Mouse (Mus musculus) kidney, postnatal 14 days (tissue): Measurements from ENCODE around the gene Dnajb6.
A peak's percentile ranks its signal among the peaks of the same experiment; 100 is the strongest.
"Not testable (repeated sequence)": the region's sequence is repeated elsewhere in the genome, so short reads cannot be mapped to it uniquely, and the experiment has no call there.

Experiments used
- DNase-seq: peaks from one replicate; pipeline ENCODE4 v3.0.0; 2022; ENCODE audit warnings: mixed read lengths

Dnajb6 gene

GRCm38 (mm10) chr5:29772038-29772437 lies 36.5 kb downstream of the Dnajb6 start:
- no peak for DNase-seq

DNA sequence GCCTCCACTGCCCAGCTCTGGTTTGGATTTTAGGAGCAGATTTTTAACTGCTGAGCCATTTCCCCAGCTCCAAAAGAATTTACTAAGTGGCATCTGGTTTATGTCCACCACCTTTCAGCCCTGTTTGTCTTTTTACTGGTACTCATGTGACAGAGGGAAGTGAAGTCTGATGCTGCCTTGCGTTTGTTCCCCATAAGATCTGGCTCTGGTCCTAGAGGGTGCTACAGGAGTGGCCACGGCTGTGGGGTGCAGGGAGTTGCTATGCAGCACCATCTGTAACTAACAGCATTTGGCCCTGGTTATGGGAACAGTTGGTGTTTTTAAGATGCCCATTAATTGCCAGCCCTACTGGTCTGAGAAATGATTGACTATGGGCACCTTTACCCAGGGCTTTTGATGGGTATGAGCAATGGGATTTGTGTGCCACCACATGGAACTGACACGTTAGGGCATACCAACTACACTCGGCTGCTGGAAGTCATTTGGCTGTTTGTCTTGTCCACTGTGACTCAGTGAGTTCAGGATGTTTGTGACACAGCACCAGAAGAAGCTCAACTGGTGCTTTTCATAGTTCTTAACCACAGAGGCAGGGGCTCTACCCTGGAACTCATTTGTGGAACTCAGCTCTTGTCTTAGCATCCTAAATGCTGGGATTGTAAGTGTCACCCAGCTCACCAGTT lies 37.3 kb downstream of the Dnajb6 start:
- no peak for DNase-seq

GRCm38 (mm10) chr5:29773460-29774150 lies 38.1 kb downstream of the Dnajb6 start:
- DNase-seq = no peak

GRCm38 (mm10) chr5:29775437-29775836 lies 39.9 kb downstream of the Dnajb6 start:
- DNase-seq = no peak

DNA sequence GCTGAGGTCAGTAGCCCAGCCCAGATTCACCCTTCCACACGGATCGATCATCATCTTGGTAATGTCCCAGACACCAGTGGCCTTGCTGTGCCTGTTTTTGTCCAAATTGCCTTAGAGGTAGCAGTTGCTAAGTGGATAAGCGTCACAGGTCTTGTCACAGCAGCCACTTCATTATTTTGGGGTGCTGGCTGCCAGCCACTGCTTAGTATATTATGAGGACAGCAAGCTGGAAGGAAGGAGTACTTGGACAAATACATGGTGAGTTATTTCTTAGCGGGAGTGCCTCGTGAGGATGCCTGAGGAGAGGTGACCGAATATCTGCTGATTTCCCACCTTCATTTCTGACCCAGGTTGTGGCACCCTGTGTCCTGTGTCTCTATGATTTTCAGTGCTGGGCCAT lies 42.5 kb downstream of the Dnajb6 start:
- DNase-seq = no peak

- not testable (repeated sequence) for DNase-seq
These were observed 44.2 kb downstream of the Dnajb6 start for GRCm38 (mm10) chr5:29779733-29780132.

- no peak for DNase-seq
These were observed 46.8 kb downstream of the Dnajb6 start for GRCm38 (mm10) chr5:29782261-29782660.

GRCm38 (mm10) chr5:29784906-29785305 lies 49.4 kb downstream of the Dnajb6 start:
- DNase-seq = not testable (repeated sequence)

DNA sequence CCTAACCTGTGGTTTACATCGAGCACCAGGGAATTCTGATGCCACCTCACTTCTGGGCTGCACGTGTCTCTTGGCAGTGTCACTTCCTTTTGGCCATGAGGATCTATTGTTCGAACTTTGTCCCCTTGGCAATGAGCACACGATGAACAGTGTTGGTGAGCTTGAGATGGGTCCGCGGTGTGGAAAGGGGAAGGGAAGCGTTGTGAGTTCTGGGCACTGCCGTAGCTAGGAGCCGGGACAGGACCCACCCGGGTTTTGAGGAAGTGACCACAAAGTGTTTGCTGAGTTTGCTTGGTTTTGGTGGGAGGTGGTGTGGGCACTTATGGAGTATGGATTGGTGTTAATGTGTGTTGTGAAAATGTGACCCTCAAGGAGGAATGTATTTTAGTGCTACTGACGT lies 50.5 kb downstream of the Dnajb6 start:
- not testable (repeated sequence) for DNase-seq

GRCm38 (mm10) chr5:29794933-29795332 lies 59.4 kb downstream of the Dnajb6 start:
- DNase-seq = not testable (repeated sequence)

DNA sequence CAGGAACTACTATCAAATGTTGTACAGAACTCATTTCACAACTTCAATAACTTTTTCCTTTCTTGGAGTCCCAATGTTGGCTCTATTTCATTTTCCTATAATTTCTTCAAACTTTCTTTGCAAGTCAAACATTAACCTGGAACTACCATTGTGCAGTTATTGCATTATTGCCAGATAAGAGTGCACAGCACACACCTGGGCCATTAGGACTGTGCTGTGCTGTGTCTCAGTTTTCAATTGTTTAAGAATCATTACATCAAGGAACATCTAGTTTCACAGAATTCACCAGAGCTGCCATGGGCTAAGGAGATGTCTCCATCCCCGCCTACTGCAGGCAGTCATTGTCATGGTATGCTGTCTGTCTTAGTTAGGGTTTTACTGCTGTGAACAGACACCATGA lies 73.5 kb downstream of the Dnajb6 start:
- no peak for DNase-seq

DNA sequence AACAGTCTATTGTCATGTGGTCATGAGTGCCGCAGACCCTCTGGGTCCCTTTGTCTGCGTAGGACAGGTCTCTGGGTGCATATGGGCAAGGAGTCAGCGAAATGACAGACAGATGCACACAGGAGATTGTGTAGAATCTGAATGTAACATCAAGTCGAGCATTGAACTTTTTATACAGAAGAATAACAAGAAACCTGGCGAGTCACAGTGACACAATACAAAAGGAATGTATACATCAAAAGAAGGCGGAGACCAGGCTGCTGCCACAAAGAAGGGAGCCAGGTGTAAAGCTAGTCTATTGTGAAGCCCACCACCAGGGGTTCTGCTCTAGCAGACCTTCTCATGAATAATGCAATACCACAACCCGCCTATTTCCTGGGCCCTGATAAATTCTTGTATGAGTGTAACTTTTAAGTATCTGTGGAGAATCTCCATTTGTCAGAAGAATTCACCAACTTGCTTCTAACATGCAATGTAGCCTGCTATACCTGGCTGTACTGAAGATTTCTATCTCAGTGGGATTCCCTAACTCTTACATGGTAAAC lies 76.0 kb downstream of the Dnajb6 start:
- DNase-seq = not testable (repeated sequence)

DNA sequence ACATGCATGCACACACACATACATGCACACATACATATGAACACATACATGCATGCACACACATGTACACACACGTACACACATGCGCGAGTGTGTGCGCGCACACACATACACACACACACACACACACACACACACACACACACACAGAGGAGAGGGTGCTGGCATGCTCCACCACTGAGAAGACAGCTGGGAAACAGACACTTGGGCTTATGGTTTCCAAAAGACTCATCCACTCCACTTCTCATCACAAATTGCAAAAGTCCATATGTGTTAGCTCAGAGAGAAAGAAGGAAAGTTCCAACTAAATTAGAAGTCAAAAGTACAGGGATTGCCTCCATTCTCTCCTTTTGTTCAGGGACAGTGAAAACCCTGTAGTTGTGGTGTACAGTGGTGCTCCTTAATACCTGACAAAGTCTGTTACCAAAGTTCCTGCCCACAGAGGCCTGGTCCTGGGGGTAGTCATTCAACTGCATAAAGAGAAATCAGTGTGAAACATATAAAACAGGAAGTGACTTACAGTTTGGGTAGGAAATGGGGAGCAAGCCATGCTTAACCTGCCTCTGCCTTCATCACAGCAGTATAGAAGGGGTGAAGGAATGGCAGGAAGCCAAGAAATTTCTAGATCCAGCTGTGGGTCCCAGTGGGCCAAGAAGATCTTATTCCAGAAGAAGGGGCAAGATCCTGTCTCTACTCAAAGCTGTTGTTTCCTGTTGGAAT lies 81.2 kb downstream of the Dnajb6 start:
- DNase-seq = no peak

GRCm38 (mm10) chr5:29817400-29817799 lies 81.9 kb downstream of the Dnajb6 start:
- DNase-seq = no peak

DNA sequence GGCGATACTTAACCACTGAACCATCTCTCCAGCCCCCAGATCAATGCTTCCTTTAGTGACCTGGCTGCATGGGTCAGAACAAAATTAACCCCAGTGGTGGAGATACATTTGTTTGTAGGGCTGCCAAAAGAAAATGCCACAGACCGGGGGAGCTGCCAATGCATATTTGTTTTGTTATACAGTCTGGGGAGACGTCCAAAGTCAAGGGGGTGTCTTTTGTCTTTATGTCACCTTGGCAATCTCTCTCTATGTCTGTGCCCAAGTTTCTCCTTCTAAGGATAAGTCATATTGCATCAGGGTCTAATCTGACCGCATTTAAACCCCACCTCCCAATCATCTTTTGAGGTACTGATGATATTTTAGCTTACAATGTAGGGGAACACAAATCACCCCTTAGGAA lies 82.8 kb downstream of the Dnajb6 start:
- no peak for DNase-seq

DNA sequence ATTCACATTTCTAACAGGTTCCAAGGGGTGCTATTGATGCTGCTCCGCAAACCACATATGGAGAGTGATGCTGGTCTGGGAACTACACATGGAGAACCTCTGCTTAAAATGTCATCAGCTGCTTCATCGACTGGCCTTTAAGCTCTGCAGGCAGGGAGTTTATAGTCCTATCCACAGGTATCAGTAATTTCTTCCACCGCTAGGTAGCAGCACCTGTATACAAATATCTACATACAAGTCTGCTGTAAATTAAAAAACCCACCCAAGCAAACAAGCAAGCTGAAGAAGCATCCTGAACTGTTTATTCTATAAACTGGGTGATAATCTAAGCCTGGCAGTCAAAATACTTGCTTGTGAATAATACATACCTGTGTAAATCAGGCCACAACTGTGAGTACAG lies 89.3 kb downstream of the Dnajb6 start:
- DNase-seq = peak; percentile 60

GRCm38 (mm10) chr5:29826780-29827179 lies 91.3 kb downstream of the Dnajb6 start:
- peak; percentile 64 for DNase-seq

GRCm38 (mm10) chr5:29842444-29843166 lies 107.1 kb downstream of the Dnajb6 start:
- DNase-seq = peak; percentile 56

- peak; percentile 27 for DNase-seq
These were observed 109.5 kb downstream of the Dnajb6 start for GRCm38 (mm10) chr5:29845038-29845437.

- DNase-seq = no peak
These were observed 112.0 kb downstream of the Dnajb6 start for GRCm38 (mm10) chr5:29847494-29847893.

GRCm38 (mm10) chr5:29848091-29848490 lies 112.6 kb downstream of the Dnajb6 start:
- no peak for DNase-seq

DNA sequence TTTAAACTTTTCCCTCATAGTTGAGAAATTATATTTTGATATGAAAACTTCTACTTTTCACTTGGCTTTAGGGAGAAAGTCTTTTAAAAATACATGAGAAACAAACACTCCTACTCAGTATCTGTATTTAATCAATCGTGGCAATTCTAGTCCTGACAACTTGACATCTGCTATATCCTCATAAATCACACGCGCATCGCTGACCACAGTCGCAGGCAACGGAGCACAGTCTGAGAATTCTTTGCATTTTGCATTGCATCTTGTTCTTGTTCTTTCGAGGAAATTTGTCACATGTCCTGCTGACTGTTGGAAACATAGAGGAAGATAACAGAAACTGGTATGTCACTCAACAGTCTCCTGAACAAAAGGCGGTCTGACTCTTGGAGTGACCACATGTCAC lies 116.9 kb downstream of the Dnajb6 start:
- DNase-seq = no peak

- DNase-seq = no peak
These were observed 117.5 kb downstream of the Dnajb6 start for GRCm38 (mm10) chr5:29853035-29853434.
